Mouse (Mus musculus) urinary bladder, adult 2 months (tissue): Measurements from ENCODE around the gene Nup107. TPM values are rescaled to one million over a fixed set of nuclear protein-coding genes. Genes with fewer than 3 reads are reported as not detected.

Source experiments
- DNase-seq: peaks from one replicate; pipeline ENCODE4 v3.0.0; 2022; ENCODE audit warnings: low spot score
- polyA plus RNA-seq: library from polyadenylated mRNA; depleted of rRNA; stranded (reverse); fragments of >200 nt; gene quantifications from 2 replicates; pipeline ENCODE4 v1.2.3, GENCODE M21; 2012

Gene Nup107
- polyA plus RNA-seq, 1 experiment: 17.5 TPM

DNA sequence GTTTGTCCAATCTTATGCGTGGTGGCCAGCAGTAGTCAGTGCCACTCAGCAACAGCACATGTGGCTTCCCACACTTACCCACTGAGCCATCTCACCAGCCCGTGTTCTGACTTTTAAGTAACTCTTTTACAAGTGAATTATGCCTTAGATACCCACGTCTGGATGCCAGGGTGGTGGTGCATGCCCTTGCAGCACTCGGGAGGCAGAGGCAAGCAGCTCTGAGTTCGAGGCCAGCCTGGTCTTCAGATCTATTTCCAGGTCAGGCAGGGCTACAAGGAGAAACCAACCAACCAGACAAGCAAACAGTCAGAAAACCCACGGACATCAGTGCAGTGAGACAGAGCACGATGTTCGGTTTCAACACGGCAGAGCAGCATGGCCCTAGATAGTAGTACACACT lies 9.4 kb upstream of the Nup107 start:
- DNase-seq: no peak

DNA sequence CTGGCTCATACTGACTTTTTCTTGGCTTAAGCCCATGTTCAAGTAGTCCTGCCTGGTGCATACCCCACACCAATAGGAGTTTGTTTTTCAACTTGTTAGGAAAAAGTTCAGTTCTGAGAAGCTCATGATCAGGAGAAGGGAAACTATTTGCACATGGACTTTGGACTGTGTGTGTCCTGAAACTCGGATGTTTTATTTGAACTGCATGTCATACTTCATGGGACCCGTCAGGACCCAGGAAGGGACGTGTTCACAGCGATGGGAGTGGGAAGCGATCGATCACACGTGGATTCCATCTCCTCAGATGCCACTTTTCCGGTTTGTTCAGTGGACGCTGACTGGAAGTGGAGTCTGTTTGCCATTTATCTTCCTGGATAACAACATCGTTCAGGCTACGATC lies 7.3 kb upstream of the Nup107 start:
- DNase-seq: no peak

DNA sequence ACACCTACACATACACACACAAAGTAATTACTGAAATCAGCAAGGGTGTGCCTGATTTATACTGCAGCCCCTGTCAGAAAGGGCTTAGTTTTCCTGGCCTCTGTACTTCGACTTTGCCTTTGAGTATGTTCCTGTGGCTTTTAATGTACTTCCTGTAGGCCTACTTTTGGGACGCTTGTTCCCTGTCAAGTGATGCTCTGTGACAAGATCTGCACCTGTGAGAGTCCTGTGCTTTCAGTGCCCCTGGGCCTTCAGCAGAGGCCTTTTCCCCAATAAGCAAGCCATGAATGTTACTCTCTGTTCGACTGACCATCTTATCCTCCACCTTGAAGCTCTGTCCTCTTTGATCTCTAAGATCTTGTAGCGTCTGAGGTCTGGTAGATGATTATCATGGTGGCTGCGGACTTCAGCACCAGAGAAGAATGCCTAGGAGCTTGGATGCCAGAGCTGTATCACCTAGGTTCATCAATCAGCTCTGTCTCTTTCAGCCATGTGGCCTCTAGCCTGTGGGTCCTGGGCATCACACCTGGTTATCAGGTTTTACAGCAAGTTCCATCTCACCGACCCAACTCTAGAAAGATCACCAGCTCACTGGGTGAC lies 6.0 kb upstream of the Nup107 start:
- no peak for DNase-seq

DNA sequence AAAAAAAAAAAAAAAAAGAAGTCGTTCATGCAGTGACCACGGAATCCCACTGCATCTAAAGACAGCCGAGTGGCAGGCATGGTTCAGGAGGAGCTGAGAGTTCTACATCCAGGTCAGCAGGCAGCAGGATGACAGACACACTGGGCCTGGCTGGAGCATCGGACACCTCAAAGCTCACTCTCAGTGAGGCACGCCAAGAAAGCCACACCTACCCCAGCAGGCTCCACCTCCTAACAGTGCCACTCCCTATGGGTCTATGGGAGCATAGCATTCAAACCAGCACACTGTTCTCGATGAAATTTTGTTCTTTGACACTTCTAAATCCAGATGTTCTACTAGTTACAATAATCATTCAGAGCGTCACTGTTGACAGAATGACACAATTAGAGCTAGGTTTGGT lies 5.2 kb upstream of the Nup107 start:
- no peak for DNase-seq

DNA sequence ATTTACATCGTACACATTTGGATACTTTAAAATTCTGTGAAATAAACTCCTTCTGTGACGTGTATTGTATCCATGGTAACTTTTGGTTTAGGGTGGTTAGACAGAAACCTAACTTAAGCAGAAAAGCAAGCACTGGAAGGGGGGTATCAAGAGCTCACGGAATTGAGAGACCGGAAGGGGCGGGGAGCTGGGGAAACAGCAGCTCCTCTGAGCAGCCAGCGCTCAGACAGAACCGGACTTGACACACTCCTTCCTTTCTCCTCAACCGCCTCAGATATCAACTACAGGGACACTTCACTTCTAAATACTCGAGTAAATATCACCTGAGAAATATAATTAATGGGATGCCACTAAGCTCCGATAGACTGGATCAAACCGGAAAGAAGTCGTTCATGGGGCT lies 4.6 kb upstream of the Nup107 start:
- no peak for DNase-seq

DNA sequence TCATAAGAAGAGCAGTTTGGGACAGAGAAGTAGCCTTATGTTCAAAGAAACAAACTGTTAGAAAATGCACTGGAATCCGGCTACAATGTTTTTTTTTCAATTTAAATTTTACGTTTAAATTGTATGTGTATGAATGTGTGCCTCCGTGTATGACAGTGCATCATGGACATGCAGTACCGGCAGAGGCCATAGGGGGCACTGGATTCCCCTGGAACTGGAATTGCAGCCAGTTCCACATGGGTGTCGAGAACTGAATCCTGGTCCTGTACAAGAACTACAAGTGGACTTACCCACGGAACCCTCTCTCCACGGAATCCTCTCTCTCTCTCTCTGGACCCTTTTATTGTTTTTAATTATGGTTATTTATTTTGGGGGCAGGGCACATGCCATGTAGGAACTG lies 3.7 kb upstream of the Nup107 start:
- no peak for DNase-seq

DNA sequence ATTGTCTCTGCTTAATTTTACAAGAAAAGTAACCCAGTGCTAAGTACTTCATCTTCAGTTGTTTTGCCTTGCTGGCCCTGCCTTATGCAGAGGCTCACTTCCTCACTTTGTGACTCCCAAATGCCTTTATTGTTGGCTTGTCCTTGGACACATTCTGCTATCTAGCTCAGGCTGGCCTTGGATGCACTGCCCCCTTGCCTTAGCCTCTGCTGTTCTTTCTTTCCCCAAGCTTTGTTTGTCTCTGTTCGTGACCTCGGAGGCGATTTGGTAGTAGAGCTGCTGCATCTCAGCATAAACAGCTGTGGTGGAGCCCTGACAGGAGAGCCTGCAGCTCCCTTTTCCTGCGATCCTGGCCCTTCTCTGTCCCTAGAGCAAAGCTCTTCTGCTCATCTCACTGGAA lies 2.7 kb upstream of the Nup107 start:
- no peak for DNase-seq

DNA sequence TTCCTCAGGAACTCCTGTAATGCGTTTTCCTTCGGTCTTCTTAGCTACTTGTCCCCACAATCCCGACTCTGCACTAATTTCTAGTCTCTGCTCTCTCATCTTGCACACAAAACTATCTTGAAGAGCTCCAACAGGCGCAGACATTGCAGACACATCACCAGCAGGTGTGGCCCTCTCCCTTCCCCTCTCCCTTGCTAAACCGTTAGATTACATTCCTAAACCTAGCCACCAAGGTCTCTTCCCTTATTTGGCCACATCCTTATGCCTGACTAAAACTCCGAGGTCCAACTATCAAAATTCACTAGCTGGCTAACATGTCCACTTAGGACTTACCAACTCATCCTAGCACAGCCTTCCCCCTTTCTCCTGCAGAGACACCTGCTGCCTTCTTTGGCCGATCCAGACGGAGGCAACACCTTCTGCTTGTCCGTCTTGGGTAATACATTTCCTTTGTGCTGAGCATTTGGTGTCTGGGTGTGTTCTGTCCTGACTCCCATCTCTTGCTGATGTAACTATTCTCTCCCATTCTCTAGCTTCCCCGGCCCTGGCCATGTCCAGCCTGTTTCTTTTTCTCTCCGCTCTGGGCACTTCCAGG lies 1.0 kb upstream of the Nup107 start:
- DNase-seq: no peak

DNA sequence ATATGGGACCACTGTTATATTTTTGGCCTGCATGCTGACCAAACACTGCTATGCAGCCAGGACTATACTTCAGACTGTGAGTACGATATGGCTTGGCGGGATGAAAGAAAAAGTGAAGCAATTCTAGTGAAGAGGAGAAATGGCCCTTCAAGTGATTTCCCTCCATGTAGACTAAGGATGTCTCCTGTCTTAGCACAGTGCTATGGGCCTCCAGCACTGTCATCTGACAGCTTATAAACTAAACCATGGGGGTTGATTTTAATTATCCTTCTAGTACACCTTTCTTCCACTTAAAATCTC lies 1.4 kb downstream of the Nup107 start:
- no peak for DNase-seq

DNA sequence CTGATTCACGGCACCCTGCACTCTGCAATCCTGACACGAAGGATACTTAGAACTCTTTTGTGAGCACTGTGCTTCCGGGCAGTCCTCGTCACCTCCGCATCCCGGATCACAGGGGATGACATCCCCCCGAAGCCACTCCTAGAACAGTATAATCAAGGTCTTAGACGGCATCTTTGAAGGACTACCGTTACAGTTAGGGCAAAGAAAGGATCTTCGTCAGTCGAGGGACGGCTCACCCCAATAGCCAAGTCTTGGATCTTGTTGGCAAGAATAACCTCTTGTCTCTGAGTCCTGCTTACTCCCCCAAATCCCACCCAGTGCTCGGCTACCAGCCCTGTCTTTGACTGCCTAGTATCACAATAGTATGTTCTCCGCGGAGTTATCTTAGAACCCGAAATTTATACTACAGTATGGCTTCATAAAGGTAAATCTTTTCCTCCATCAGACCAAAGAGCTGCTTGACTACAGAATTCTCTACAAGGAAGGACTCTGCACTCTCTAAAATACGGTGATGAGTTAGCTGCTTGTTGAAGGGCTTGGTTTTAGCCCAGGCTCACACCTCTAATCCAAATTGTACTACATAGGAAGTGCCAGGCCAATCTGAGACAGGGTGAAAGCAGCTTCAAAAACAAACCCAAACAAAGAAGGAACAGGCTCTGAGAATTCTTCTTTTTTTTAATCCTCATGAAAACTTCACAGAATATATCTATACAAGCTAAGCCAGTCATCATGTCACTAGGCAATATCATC lies 1.9 kb downstream of the Nup107 start:
- no peak for DNase-seq

DNA sequence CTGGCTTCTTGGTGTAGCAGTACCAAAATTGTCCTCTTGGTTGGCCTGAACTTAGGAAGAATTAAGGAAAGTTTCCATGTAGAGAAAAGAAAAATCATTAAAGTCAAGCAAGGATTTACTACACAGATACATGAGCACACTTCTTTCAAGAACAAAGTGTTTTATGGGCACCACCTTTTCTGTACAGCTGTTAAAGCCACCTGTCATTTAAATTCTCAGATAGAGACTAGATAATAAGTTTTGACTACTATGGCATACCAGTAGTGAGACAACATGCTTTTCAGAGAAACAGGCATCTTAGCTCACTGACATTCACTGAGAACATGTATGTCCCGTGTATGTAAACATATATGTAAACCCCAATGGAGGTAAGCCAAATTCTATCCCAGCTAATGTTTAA lies 2.5 kb downstream of the Nup107 start:
- DNase-seq: no peak

DNA sequence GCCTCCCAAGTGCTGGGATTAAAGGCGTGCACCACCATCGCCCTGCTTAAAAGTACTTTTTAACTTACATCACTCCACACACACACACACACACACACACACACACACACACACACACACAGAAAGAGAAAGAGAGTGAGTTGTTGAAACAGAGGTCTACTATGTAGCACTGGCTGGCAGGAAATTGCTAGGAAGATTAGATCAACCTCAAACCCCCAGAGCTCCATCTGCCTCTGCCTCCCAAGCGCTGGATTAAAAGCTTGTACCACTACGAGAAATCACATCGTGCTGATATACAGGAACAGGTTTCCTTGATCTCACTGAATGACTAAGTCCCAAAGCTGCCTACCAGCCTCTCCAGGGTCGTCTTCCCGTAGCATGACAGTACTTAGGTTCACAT lies 7.9 kb downstream of the Nup107 start:
- DNase-seq: no peak

DNA sequence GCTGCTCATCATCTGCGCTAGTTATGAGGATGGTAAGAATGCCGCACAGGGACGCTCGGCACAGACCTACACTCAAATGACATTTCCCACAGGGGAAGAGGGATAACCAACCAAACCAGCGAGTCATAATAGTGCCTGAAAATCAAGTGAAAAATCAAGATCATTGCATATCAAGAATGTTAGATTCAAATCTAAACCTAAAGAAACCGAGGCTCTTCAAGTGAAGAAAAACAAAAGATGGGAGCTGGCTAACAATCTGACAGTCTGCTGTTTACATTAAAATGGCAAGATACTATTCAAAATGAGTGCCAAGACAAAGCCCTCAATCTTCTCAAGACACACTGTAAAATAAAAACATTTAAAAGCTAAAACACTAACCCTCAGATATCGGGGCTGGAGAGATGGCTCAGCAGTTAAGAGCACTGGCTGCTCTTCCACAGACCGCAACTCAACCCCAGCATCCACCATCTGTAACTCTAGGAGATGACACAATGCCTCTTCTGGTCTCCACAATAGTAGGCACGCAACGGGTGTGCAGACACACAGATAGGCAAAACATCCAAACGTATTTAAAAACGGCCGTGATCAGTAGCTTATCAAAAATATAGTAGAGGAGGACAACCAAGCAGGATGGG lies 8.6 kb downstream of the Nup107 start:
- DNase-seq: no peak

DNA sequence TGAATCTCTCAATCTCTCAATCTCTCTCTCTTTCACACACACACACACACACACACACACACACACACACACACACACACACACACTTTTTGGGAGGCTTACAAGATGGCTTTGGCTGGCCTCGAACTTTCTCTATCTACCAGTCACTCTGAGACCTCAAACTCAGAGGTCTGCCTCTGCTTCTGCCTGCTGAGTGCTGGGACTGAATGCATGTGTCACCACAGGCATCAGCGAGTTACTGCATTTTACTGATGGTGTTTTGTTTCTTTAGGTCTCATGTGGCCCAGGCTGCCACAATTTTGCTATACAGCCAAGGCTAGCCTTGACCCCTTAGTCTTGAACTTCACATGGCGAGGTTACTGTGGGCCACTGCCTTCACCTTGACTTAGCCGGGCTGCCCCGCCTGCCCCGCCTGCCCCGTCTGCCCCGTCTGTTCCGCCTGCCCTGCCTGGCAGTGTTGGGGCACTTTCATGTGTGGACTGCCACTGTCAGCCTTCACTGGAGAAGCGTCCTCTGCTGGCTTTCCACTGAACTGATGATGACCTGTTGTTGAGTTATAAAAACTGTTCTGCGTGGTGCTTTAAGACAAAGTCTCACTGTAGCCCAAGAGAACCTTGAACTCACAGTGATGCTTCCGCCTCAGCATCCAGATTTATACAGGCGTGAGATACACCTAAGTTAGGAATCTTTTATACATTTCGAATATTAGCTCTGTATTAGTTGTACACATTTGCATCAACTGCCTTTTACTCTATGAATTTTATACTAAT lies 9.8 kb downstream of the Nup107 start:
- DNase-seq: no peak

DNA sequence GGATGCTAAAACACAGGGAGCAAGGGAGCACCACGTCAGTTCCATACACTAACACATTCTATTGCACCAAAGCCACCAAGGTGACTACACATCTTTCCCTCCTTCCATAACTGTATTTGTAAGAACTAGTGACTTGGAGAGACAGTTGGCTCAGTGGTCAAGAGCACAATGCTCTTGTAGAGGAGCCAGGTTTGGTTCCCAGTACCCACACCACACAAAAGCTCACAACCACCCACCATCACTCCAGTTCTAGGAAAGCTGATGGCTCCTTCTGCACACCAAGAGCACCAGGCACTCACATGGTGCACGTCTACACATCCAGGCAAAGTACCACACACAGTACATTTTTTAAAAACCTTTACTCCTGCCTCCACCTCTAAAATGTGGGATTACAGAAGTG lies 10.4 kb downstream of the Nup107 start:
- no peak for DNase-seq

DNA sequence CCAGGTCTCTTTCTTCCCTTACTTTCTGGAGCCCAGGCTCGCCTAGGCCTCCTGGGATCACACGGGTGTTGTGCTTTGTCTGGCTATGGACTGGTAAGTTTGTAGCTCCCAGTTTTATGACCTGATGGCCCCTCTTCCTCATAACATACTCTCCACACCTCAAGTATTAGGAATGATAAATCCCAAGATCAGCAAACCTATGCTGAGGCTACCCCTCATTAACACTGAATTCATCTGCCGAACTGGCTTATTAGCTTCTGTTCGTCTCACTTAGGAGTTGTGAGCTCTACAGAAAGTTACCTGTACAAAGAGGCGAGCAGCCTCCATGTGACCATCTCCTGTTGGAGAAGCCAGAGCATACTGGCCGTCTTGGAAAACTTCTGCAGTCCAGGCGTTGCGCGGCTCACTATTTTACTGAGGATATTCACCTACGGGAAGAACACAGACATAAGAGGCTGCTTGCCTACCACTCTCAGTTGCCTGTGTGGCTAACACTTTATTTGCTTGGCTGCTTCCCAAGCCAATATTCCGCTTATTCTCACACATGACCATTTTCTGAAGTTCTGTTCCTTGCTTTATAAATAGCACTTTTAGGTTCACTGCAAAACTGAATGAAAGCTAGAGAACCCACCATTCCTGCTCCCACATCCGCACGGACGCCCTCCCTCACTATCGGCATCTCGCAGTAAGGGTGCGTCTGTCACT lies 11.3 kb downstream of the Nup107 start:
- DNase-seq: no peak

DNA sequence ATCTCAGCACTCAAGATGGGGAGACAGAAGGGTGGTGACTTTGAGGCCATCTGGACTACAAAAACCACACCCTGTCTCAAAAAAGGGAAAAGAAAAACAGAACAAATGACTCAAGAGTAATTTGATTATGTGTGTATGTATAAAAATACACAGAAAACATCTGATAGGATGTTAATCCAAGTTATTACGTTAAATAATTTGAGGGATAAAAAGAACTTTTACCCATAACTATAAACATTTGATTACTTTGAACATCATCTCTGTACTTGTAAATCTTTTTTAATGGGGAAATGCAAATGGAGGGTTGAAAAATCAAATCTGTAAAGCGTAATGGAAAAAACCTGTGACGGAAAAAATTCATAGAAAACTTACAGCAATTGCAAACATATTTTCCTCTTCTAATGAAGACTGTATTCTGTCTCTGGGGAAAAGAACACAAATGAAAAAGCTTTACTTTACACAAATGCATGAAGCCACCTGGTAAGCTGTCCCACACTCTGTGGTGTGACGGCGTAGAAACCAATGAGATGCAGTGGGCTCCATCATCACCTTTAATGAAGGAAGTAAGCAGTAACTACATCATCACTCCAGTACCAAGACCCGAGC lies 12.1 kb downstream of the Nup107 start:
- no peak for DNase-seq

DNA sequence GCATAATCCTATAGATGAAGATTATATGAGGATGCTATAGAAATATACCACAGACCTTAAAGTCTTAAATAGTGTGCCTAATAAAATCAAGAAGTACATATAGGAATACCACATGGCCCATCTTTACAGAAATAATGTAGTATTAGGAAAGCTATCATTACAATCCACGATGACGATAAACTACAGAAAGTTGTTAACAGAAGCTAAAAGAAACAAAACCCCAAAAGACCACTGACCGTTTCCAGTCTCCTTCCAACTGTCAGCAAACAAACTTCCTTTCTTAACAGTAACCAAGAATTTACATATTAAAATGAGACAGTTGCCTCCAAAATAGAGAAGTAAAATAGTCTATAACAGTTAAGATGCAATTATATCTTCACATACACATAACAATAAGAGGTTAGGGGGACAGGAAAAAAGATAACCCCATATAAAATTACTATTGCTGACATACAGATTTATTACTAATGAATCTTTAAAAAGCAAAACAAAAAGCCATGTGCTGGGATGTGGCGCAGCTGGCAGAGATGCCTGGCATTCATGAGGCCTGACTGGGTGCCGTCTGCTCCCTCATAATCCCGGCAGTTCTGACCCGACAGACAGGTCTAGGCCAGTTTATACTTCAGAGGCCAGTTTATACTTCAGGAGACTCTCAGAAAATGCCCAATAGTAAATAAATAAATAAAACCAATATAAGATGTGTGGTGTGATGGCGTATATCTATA lies 12.8 kb downstream of the Nup107 start:
- no peak for DNase-seq

DNA sequence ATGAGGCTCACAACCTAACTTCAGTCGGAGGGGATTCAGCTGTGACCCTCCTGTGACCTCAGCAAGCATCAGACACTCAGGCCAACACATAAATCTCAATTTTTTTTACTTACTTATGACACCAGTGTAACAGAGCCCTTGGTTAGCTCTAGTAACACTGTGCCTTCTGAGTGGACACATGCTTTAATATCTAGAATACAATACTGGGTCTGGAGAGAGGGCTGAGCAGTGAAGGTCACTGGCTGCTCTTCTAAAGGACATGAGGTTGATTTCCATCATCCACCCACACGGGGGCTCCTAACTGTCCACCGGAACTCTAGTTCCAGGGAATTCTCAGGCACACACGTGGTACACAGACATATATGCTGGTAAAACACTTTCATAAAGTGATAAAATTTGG lies 13.6 kb downstream of the Nup107 start:
- DNase-seq: no peak

DNA sequence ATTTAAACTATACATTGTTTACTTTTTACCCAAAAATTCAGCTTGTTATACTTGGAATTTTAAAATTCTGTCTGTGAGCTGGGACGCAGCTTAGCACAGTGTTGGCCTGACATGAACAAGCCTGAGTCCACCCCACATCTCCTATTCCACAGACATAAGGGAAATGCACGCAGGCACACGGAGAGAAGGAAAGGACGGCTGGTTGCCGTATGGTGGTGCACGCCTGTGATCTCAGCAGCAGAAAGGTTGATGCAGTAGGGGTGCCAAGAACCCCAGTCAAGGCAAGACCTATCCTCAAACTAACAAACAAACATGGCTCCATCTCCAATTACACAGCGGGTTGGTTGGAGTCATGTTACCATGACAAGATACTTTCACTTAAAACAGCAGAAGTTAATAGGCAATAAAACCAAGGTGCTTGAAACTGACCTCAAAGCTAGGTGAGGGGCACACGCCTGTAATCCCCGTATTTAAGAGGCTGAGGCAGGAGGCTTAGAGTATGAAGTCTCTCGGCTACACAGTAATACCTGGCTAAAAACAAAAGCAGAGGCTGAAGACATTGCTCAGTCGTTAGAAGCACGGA lies 14.1 kb downstream of the Nup107 start:
- DNase-seq: no peak
